Mouse (Mus musculus) monocyte, adult 5-6 weeks (primary cell): ENCODE measurements around the gene Olfr1415. TPM values are rescaled to one million over a fixed set of nuclear protein-coding genes. Genes with fewer than 3 reads are reported as not detected.

Source experiments
- total RNA-seq: library from RNA; stranded (forward); fragments of 200-1000, 200-491, 200-594 nt; gene quantifications from 3 replicates; pipeline ENCODE4 v1.2.3, GENCODE M21; 2017

The Olfr1415 gene
- total RNA-seq, 1 experiment from 2014 or later: not detected

Other genes with a start within 250 kb of the Olfr1415 start
- gene Ndufa10, start 22.2 kb downstream of the Olfr1415 start, total RNA-seq: 89.5 to 119 TPM (median 89.7 TPM) in 3 replicates
- not detected in 3 replicates for gene Olfr1416, start 11.0 kb downstream of the Olfr1415 start, total RNA-seq
- gene Olfr1414, start 22.6 kb upstream of the Olfr1415 start, total RNA-seq: not detected in 3 replicates
- gene Olfr1413, start 75.2 kb upstream of the Olfr1415 start, total RNA-seq: not detected in 3 replicates
- not detected in 3 replicates for gene Olfr1412, start 89.7 kb upstream of the Olfr1415 start, total RNA-seq
- gene Olfr1411, start 98.3 kb upstream of the Olfr1415 start, total RNA-seq: not detected in 3 replicates
- not detected in 3 replicates for gene Olfr1410, start 109.7 kb upstream of the Olfr1415 start, total RNA-seq
- gene Olfr12, start 121.7 kb upstream of the Olfr1415 start, total RNA-seq: not detected in 3 replicates
- gene Cops9, start 145.9 kb upstream of the Olfr1415 start, total RNA-seq: 57.2 to 123 TPM (median 99.5 TPM) in 3 replicates
- gene Otos, start 152.7 kb upstream of the Olfr1415 start, total RNA-seq: not detected in 3 replicates